In genomic region chr19:3654940-3655339, GRCm38 (mm10) we compare ENCODE assay signal across 12 mouse cellular contexts. TPM values are rescaled to one million over a fixed set of nuclear protein-coding genes. Genes with fewer than 3 reads are reported as not detected.
DNase-seq lines count a peak whose midpoint lies in the region; ATAC-seq and TF ChIP-seq lines count a peak whose summit lies in the region.
"Had no signal": no experiment of that assay in that cellular context is flagged by ENCODE, and none has a peak within 500 bp of the region (broad histone marks: within the 10 kb centered on the region; RNA-seq: fewer than 3 reads in every experiment).

No protein-coding gene starts in this region.

- ATAC-seq in heart, postnatal 0 days (ENCODE audit: insufficient read depth, low read depth): no peak
- ATAC-seq in lung, embryonic 16.5 days (ENCODE audit: low read depth): no peak

- DNase-seq in heart, postnatal 0 days (ENCODE audit: low spot score): no peak
- no peak for DNase-seq in heart, adult 11 months
- DNase-seq in lung, adult 18-20 months: no peak
- DNase-seq in induced T-regulatory cell, adult 2 months (ENCODE audit: low read depth): peak; percentile 35
- no peak for DNase-seq in left cerebral cortex, postnatal 4 days
- DNase-seq in gastrocnemius, postnatal 25 days: no peak
- DNase-seq: kidney, postnatal 36 days; lung, postnatal 36 days had no signal

- no peak overlapping the region; the same call in 1 of the 2 replicates for H3K27ac ChIP-seq in heart, postnatal 0 days (ENCODE audit: low read depth)
- H3K27ac ChIP-seq in lung, embryonic 16.5 days (ENCODE audit: low read length): 0 out of 2 replicates have a peak overlapping the region, but pooled peaks have one; percentile 11
- H3K27ac ChIP-seq: hindbrain, embryonic 12.5 days had no signal

- no peak overlapping the region for H3K4me3 ChIP-seq in heart, postnatal 0 days (ENCODE audit: low read depth, low read length)
- no peak overlapping the region for H3K4me3 ChIP-seq in lung, embryonic 16.5 days (ENCODE audit: low read length)
- H3K4me3 ChIP-seq: erythroblast, embryonic 14.5 days; hindbrain, embryonic 12.5 days had no signal

- TF ChIP-seq CTCF in heart, postnatal 0 days (IDR thresholded peaks at IDR 0.05; ENCODE audit: low read depth): peak; percentile 29

- no peak for TF ChIP-seq EP300 in heart, postnatal 0 days (IDR thresholded peaks at IDR 0.05; ENCODE audit: low read depth)

- H3K4me2 ChIP-seq in heart, postnatal 0 days (ENCODE audit: low read depth, low read length): no peak overlapping the region
- H3K4me2 ChIP-seq in lung, embryonic 16.5 days (ENCODE audit: low read depth, low read length): no peak overlapping the region
- H3K4me2 ChIP-seq: hindbrain, embryonic 12.5 days had no signal

- H3K36me3 ChIP-seq in heart, postnatal 0 days (replicated peaks; ENCODE audit: control insufficient read depth, insufficient read depth, low read length): peaks cover 38% of the 10 kb centered on the region
- H3K36me3 ChIP-seq in lung, embryonic 16.5 days (ENCODE audit: control insufficient read depth, insufficient read depth, low read length): peaks cover 43% of the 10 kb centered on the region
- H3K36me3 ChIP-seq: G1E had no signal

- H3K9ac ChIP-seq in heart, postnatal 0 days (replicated peaks; ENCODE audit: low read depth, low read length): no peak overlapping the region
- H3K9ac ChIP-seq in lung, embryonic 16.5 days (ENCODE audit: low read length): no peak overlapping the region
- H3K9ac ChIP-seq: hindbrain, embryonic 12.5 days had no signal

- H3K4me1 ChIP-seq in heart, postnatal 0 days (ENCODE audit: control insufficient read depth, insufficient read depth): no peaks in the 10 kb centered on the region; the same call in 1 of the 2 replicates
- H3K4me1 ChIP-seq in lung, embryonic 16.5 days (replicated peaks; ENCODE audit: control insufficient read depth, insufficient read depth, low read length): peaks cover 9% of the 10 kb centered on the region

- H3K9me3 ChIP-seq in heart, postnatal 0 days (replicated peaks; ENCODE audit: control insufficient read depth, low read length): 0 out of 2 replicates have a peak, but pooled peaks cover 5% of the 10 kb centered on the region
- peaks cover 7% of the 10 kb centered on the region for H3K9me3 ChIP-seq in lung, embryonic 16.5 days (ENCODE audit: control insufficient read depth, low read length)
- H3K9me3 ChIP-seq: G1E had no signal

- WGBS in heart, postnatal 0 days: 61% methylated on average over 4 of the region's 4 CpGs
- 76% methylated on average over 4 of the region's 4 CpGs for WGBS in lung, embryonic 16.5 days

- H3K27me3 ChIP-seq in heart, postnatal 0 days (ENCODE audit: control insufficient read depth, insufficient read depth, low read length): no peaks in the 10 kb centered on the region
- no peaks in the 10 kb centered on the region for H3K27me3 ChIP-seq in lung, embryonic 16.5 days (ENCODE audit: control insufficient read depth, insufficient read depth, low read depth, low read length)
- H3K27me3 ChIP-seq: hindbrain, embryonic 12.5 days had no signal

- intact Hi-C loops in left cerebral cortex, postnatal 4 days (cut with DNase I): no loop called here

RNA-seq across cellular contexts. Expression of gene Lrp5, which starts 31.4 kb away (rescaled TPM):
- 28.0 and 30.5 TPM in 2 replicates for total RNA-seq in heart, postnatal 0 days (2014; rRNA removed; ENCODE audit: low replicate concordance)
- 1.8 and 1.9 TPM in 2 replicates for polyA plus RNA-seq in heart, postnatal 0 days (2015; fragmentation: Nextera tagmentation; extraction: Ambion mirVana)
- polyA plus RNA-seq in lung, embryonic 16.5 days (2015; fragmentation: Nextera tagmentation; extraction: Ambion mirVana): 7.4 and 7.8 TPM in 2 replicates
- 10 to 100 TPM; 11.9 to 13.2 TPM for total RNA-seq in left cerebral cortex, postnatal 4 days (2021)
- 10 to 100 TPM; 24.6 to 28.2 TPM for total RNA-seq in gastrocnemius, postnatal 25 days (2021)

RNA-seq across cellular contexts. Expression of gene 1810055G02Rik, which starts 53.2 kb away (rescaled TPM):
- 17.3 and 19.6 TPM in 2 replicates for total RNA-seq in heart, postnatal 0 days (2014; rRNA removed; ENCODE audit: low replicate concordance)
- 10.8 and 12.2 TPM in 2 replicates for polyA plus RNA-seq in heart, postnatal 0 days (2015; fragmentation: Nextera tagmentation; extraction: Ambion mirVana)
- polyA plus RNA-seq in lung, embryonic 16.5 days (2015; fragmentation: Nextera tagmentation; extraction: Ambion mirVana): 28.3 and 32.4 TPM in 2 replicates
- 10 to 100 TPM; 38.8 to 40.6 TPM for total RNA-seq in left cerebral cortex, postnatal 4 days (2021)
- 10 to 100 TPM; 10.8 to 12.6 TPM for total RNA-seq in gastrocnemius, postnatal 25 days (2021)
